Mouse (Mus musculus) gastrocnemius, postnatal 10 days (tissue): ENCODE results near the gene St5. TPM values are rescaled to one million over a fixed set of nuclear protein-coding genes. Genes with fewer than 3 reads are reported as not detected.

Experiments used
- DNase-seq: peaks from one replicate; pipeline ENCODE4 v3.0.0; 2021; ENCODE audit warnings: mixed read lengths
- total RNA-seq, 2 experiments: library from RNA; stranded (reverse); gene quantifications; 2 replicates each; pipeline ENCODE4 v1.2.3; 2021

St5 gene
- total RNA-seq, 2 experiments from 2014 or later: 22.3 to 32.0 TPM

- no peak for DNase-seq
Observed at GRCm38 (mm10) chr7:109637391-109637790, 66.0 kb downstream of the St5 start.

GRCm38 (mm10) chr7:109636086-109636792, 67.2 kb downstream of the St5 start:
- DNase-seq: no peak

GRCm38 (mm10) chr7:109633404-109634085, 69.9 kb downstream of the St5 start:
- DNase-seq: no peak

GRCm38 (mm10) chr7:109631330-109631729, 72.1 kb downstream of the St5 start:
- DNase-seq: no peak

DNA sequence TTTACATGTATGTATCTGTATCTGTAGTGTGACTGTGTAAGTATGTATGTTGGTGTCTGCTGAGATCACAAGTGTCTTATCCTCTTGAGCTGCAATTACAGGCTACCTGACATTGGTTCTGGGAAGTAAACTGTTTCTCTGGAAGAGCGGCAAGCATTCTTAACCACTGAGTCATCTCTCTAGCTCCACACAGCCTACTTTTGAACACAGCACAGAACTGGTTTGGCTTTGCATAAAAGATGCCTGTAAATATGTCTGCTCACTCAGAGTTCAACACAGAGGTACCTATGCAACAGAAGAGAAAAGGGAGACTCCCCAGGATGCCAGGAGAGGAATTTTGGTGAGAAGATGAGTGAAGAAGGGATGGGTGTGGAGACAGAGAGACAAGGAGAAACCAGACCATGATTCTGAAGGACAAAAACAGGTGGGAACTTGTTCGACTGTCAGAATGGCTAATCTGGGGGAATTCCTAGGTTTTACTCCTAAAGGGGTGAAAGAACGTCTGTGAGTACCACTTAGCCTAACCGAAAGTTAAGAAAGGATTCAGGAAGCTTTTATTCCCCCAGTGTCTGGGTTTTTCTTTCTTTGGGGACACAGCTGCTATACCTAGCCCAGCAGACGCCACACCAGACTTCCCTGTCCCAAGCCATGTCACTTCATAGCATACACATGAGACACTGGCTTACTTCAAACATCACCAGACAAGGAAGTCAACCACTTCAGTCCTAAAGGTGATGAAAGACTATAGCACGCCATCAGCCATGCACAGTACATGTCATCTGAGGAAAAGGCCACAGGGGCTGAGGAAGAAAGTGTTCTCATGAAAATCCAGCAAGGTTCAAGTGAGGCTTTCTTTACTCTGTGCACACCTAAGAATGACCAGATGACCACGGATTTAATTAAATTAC, 73.3 kb downstream of the St5 start:
- no peak for DNase-seq

GRCm38 (mm10) chr7:109628935-109629609, 74.3 kb downstream of the St5 start:
- DNase-seq: no peak

DNA sequence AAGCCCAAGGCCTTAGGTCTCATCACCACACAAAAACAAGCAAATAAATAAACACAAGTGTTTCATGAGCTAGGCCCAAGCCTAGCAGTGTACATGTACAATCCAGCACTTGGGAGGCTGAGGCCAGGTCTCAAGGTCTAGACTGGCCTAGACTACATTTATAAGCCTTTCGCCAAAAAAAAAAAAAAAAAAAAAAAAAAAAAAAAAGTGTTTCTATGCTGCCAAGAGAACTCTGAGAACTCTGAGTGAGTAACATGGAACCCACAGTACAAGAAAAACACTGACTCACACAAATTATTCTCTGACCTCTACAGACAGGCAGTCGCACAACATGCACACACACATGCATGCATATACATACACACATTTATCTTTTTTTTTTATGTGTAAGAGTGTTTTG, 75.6 kb downstream of the St5 start:
- no peak for DNase-seq

DNA sequence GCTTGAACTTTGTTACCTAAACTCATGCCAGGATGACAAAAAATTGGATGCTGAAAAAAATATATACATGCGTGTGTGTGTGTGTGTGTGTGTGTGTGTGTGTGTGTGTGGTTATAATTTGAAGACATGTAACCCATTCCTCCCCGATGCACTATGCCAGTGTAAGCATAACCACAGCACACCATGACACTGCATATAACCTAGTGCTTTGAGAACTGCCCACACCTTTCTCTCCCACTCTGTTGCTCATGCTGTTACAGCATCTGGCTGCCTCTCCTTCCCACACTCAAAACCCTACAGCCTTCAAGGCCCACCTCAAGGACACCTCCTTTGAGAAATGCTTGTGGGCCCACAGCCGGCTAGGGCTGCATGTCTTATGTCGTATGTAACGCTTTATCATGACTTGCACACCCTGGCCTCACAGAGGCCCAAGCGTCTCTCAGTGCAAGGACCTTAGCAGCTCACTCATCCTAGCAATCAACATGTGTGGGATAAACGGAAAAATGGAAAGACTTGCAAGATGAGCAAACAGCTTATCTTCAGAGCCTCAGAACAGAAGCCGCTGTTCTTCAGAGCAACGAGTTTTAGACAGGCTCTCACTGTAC, 81.1 kb downstream of the St5 start:
- no peak for DNase-seq

DNA sequence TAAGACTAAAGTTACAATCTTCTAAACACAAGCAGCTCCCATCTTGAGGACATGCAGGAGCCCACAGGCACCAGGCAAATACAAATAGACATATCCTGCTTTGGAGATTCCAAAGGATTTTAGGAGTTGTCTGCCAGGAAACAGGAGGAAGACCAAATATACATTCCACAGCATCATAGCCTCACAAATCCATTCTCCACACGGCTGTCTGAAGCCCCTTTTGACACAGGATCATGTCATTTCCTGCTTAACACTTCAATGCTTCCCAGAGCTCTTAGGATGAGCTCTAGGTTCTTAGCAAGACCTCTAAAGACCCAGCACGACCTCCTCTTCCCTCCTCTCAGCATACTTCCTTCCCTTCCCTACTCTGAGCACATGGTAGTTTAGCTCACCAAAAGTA, 82.4 kb downstream of the St5 start:
- DNase-seq: no peak

DNA sequence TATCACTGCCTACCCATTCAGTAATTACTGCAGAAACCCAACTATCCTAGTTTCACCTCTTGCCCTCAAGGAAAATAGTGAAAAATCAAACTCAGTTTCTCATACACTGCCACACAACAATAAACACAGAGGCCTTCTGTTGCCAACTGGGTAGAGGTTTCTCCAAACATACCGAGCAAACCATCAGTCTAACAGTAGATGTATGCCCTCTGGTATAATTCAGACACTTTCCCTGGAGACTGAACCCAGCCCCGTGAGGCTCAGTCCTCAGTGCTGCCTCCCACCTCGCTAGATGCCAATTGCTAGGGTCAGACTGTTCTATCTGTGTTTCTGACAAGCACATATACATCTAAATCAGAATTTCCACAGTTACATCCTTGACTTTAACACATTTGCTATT, 83.1 kb downstream of the St5 start:
- DNase-seq: no peak

- peak; percentile 81 for DNase-seq
Observed at GRCm38 (mm10) chr7:109618721-109619120, 84.7 kb downstream of the St5 start.

DNA sequence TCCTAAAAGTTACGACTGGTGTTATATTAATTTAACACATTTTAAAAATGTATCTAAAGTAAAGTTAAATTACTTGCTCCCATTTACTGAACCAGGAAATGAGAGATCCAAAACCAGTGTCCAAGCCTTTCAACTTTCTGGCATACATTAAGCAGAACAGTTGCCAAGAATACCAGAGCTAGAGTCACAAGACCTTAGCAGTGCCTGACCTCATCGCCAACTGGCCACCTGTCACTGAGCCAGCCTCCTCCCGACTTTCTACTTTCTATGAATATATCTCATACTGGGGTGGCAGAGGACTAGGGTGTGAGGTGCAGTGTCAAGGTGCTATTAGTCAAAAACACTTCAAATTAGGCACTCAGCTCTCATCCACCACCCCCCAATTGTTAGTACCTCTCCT, 85.6 kb downstream of the St5 start:
- DNase-seq: peak; percentile 64

DNA sequence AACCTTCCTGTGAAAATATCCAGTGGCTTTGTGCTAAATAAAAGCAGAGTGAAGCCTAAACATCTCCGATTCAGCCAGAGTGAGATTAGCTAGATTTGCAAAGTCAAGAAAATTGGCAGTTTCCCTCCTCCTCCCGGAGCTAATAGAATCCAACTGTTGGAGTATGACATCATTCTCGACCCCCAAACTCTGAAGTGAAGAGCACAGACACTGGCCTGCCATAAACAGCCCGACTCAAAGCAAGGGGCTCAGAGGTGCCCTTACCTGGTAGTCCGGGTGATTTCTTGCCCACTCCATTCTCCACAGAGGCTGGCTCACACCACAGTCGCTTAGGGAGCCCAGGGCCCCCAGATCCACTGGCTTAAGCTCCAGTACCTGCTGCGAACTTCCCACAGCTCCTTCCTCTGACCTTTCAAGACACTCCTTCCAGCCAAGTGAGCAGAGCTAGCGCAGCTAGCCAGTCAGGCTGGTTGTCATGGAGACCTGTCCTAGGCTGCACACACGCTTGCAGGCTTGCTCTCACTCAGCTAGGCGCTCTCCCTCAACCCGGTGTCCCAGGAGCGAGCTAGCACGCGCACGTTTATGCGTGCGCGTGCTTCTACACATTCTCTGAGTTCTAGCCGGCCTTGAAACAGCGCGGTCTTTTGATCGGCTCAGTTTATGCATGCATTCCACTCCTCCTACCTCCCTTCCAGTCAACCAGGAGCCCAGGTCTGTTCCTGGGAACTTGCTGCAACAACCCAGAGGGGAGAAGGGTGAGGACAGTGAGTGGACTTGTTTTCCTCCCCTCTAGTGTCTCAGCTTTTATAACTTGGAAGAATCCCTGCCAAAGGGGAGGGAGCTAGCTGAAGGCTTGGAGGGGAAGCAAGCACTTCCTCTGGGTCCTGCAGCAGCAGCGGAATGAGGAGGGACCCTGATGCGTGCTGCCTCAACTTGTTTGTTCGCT, 87.1 kb downstream of the St5 start:
- DNase-seq: peak; percentile 61

GRCm38 (mm10) chr7:109615601-109616000, 87.8 kb downstream of the St5 start:
- DNase-seq: no peak

DNA sequence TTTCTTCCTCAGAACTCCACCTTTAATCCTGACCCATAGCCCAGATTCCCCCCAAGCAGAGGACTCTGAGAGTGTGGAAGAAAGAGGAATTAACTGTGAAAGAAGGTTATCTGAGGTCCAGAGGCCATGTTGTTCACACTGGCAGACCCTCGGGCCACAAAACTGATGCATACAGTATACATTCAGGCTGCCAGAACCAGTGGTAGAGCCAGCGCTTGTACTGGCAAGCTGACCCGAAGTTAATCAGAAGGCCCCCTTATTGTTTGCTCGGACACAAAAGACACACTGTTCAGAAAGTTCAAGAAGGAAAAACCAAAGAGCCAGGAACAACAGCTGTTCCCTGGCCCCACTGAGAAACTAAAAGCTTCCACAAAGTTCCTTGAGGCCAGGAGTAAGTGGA, 88.5 kb downstream of the St5 start:
- no peak for DNase-seq

DNA sequence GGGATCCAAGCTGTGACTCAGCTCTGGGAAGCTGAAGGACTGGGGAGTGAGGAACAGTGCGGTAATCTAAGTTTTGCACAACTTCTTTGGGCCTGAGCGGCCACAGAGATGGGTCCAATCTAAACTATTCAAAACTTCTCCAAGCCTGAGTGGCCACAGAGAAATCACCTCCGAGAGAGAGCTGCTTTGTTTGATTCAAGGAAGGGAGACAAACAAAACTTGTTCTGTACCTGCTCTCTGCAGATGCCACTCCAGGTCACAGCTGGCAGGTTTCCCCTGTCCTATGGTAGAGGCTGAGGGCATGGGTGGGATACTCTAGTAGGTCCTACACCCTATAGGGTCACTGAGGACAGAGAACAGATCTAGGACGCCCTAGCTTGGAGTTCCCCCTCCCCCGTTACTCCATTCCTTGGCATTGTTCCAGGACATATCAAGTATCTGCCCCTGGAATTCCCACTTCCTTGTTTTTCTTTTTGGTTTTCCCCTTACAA, 89.8 kb downstream of the St5 start:
- no peak for DNase-seq

DNA sequence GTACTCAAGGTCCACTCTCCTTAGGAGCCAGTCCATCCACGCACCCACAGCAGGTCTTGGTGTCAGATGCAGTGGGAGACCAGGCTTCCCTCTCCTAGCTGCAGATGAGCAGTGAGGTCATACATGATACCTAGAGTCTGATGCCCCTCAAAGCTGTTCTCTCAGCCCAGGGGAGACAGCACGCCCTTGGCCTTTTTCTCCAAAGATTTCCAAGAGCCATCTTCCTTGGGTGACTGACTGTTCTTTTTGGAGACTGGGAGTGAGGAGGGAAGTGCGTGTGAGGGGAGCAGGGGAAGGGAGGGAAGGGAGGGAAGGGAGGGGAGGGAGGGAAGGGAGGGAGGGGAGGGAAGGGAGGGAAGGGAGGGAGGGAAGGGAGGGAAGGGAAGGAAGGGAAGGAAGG, 90.4 kb downstream of the St5 start:
- DNase-seq: no peak

- no peak for DNase-seq
Observed at GRCm38 (mm10) chr7:109612531-109612930, 90.9 kb downstream of the St5 start.

GRCm38 (mm10) chr7:109610348-109610747, 93.1 kb downstream of the St5 start:
- DNase-seq: no peak

DNA sequence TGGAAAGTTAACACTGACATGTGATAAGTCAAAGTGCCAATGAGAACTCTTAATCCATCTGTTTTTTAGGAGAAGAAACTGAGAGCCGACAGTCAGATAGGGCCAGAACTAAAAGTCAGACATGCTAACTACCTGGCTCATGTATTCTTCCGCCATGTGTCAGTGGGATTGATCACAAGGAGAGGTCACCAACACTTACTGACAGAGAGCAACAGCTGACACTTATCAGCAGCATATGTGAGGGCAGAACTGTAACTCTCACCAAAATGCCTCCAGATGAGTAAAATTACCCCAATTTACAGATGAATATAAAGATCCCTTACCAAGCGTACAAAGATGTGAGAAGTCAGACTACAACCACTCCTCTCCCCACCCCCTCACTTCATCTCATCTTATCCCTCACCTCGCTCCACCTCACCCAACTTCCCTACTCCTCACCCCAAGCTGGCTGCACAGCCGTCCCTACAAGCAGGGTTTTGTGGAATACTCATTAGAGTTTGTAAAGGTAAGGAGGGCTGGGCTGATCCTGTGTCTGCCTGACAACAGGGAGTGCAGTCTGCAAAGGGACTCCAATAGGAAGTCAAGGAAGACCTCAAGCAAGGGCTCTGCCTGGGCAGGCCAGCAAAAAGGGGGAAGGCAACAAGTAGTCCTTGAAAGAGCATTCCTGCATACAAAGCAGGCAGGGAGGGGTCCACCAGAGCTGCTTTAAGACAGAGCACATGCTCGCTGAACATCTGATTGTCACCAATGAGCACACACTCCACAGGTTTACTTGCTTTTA, 93.7 kb downstream of the St5 start:
- no peak for DNase-seq
